ENCODE assay signal across 8 mouse cellular contexts in genomic region chr4:132352739-132353138, GRCm38 (mm10). TPM values are rescaled to one million over a fixed set of nuclear protein-coding genes. Genes with fewer than 3 reads are reported as not detected.
DNase-seq lines count a peak whose midpoint lies in the region; ATAC-seq and TF ChIP-seq lines count a peak whose summit lies in the region.

No protein-coding gene starts in this region.

- H3K4me3 ChIP-seq in hindbrain, postnatal 0 days (ENCODE audit: low read length) = peak overlapping the region; percentile 48
- peak overlapping the region; percentile 77 for H3K4me3 ChIP-seq in liver, postnatal 0 days (ENCODE audit: low read depth, low read length)
- peak overlapping the region; percentile 87 for H3K4me3 ChIP-seq in stomach, embryonic 14.5 days (ENCODE audit: low read depth, low read length)

- H3K27me3 ChIP-seq in hindbrain, postnatal 0 days (ENCODE audit: insufficient read depth, low read length) = no peaks in the 10 kb centered on the region
- no peaks in the 10 kb centered on the region for H3K27me3 ChIP-seq in liver, postnatal 0 days (ENCODE audit: insufficient read depth, low read length)
- H3K27me3 ChIP-seq in stomach, embryonic 14.5 days (ENCODE audit: control insufficient read depth, insufficient read depth, low read length) = no peaks in the 10 kb centered on the region

- H3K9ac ChIP-seq in hindbrain, postnatal 0 days (replicated peaks; ENCODE audit: low read length) = peak overlapping the region; percentile 55
- H3K9ac ChIP-seq in liver, postnatal 0 days (replicated peaks) = peak overlapping the region; percentile 86
- H3K9ac ChIP-seq in stomach, embryonic 14.5 days (replicated peaks; ENCODE audit: low read depth, low read length) = peak overlapping the region; percentile 92

- ATAC-seq in CD4-positive, CD25-positive, alpha-beta regulatory T cell, adult 4 months = peak; percentile 5
- peak; percentile 33 for ATAC-seq in erythroid progenitor cell, adult 5-6 weeks (replicated peaks; ENCODE audit: low FRiP score, poor library complexity, severe bottlenecking)
- ATAC-seq in hindbrain, postnatal 0 days = no peak
- ATAC-seq in liver, postnatal 0 days = no peak
- no peak for ATAC-seq in stomach, embryonic 14.5 days (ENCODE audit: insufficient number of reproducible peaks, insufficient read depth, low FRiP score, low read depth)

- no peak for TF ChIP-seq CTCF in hindbrain, postnatal 0 days (IDR thresholded peaks at IDR 0.05; ENCODE audit: low read depth)
- no peak for TF ChIP-seq CTCF in liver, postnatal 0 days (IDR thresholded peaks at IDR 0.05; ENCODE audit: low read depth)

- 0 out of 2 replicates have a peak, but pooled peaks cover 5% of the 10 kb centered on the region for H3K4me1 ChIP-seq in hindbrain, postnatal 0 days (ENCODE audit: insufficient read depth, low read length)
- H3K4me1 ChIP-seq in liver, postnatal 0 days (ENCODE audit: insufficient read depth) = peaks cover 32% of the 10 kb centered on the region
- peaks cover 8% of the 10 kb centered on the region; the same call in 1 of the 2 replicates for H3K4me1 ChIP-seq in stomach, embryonic 14.5 days (ENCODE audit: control insufficient read depth, insufficient read depth, low read length)

- peak overlapping the region; percentile 73 for H3K4me2 ChIP-seq in hindbrain, postnatal 0 days (ENCODE audit: low read depth, low read length)
- H3K4me2 ChIP-seq in liver, postnatal 0 days (ENCODE audit: low read depth, low read length) = peak overlapping the region; percentile 69
- peak overlapping the region; percentile 57 for H3K4me2 ChIP-seq in stomach, embryonic 14.5 days (replicated peaks; ENCODE audit: low read depth, low read length)

- H3K27ac ChIP-seq in hindbrain, postnatal 0 days = peak overlapping the region; percentile 81
- peak overlapping the region; percentile 97 for H3K27ac ChIP-seq in liver, postnatal 0 days (ENCODE audit: low read depth)
- H3K27ac ChIP-seq in stomach, embryonic 14.5 days (ENCODE audit: low read length) = peak overlapping the region; percentile 95

- peaks cover 11% of the 10 kb centered on the region for H3K36me3 ChIP-seq in hindbrain, postnatal 0 days (ENCODE audit: insufficient read depth, low read length)
- H3K36me3 ChIP-seq in liver, postnatal 0 days (replicated peaks; ENCODE audit: insufficient read depth, low read length) = peaks cover 19% of the 10 kb centered on the region
- peaks cover 25% of the 10 kb centered on the region for H3K36me3 ChIP-seq in stomach, embryonic 14.5 days (ENCODE audit: control insufficient read depth, insufficient read depth, low read length)

- H3K9me3 ChIP-seq in hindbrain, postnatal 0 days (ENCODE audit: low read length) = no peaks in the 10 kb centered on the region
- H3K9me3 ChIP-seq in liver, postnatal 0 days (ENCODE audit: low read length) = no peaks in the 10 kb centered on the region
- H3K9me3 ChIP-seq in stomach, embryonic 14.5 days (ENCODE audit: control insufficient read depth, low read depth, low read length) = no peaks in the 10 kb centered on the region

- no peak for TF ChIP-seq EP300 in liver, postnatal 0 days (IDR thresholded peaks at IDR 0.05; ENCODE audit: low read depth)

- WGBS in hindbrain, postnatal 0 days = under 1% methylated on average over 14 of the region's 14 CpGs
- 0% methylated on average over 14 of the region's 14 CpGs for WGBS in liver, postnatal 0 days (ENCODE audit: insufficient replicate concordance)
- under 1% methylated on average over 14 of the region's 14 CpGs for WGBS in stomach, embryonic 14.5 days

- DNase-seq in cerebellum, adult 9-11 months = peak; percentile 33
- no peak for DNase-seq in cerebellum, adult 11 months
- DNase-seq in hindbrain, postnatal 0 days (ENCODE audit: low spot score) = no peak
- peak; percentile 36 for DNase-seq in liver, postnatal 0 days
- DNase-seq in yolk sac, embryonic 10.5 days (ENCODE audit: low spot score) = no peak

RNA-seq across cellular contexts. Expression of gene Rcc1, which starts 0.7 kb away (rescaled TPM):
- polyA plus RNA-seq in CD4-positive, CD25-positive, alpha-beta regulatory T cell, adult 4 months (2017; shearing (Covaris generic)) = 10 to 100 TPM; 11.7 to 23.9 TPM
- 27.0 and 42.3 TPM in 2 replicates for total RNA-seq in erythroid progenitor cell, adult 5-6 weeks (2015; ENCODE audit: low replicate concordance)
- 36.5 and 47.0 TPM in 2 replicates for total RNA-seq in erythroid progenitor cell, adult 5-6 weeks (2017; ENCODE audit: low replicate concordance)
- 20.7 and 24.4 TPM in 2 replicates for total RNA-seq in hindbrain, postnatal 0 days (2014; rRNA removed)
- polyA plus RNA-seq in hindbrain, postnatal 0 days (2015; fragmentation: Nextera tagmentation; extraction: Ambion mirVana) = 28.8 and 29.7 TPM in 2 replicates
- polyA plus RNA-seq in liver, postnatal 0 days (2015; fragmentation: Nextera tagmentation; extraction: Ambion mirVana) = 21.3 and 25.6 TPM in 2 replicates
- 45.3 and 45.5 TPM in 2 replicates for polyA plus RNA-seq in stomach, embryonic 14.5 days (2014; fragmentation: Nextera tagmentation; extraction: Ambion mirVana)

RNA-seq across cellular contexts. Expression of gene Trnau1ap, which starts 23.4 kb away (rescaled TPM):
- polyA plus RNA-seq in CD4-positive, CD25-positive, alpha-beta regulatory T cell, adult 4 months (2017; shearing (Covaris generic)) = 10 to 100 TPM; 40.7 to 48.9 TPM
- total RNA-seq in erythroid progenitor cell, adult 5-6 weeks (2015; ENCODE audit: low replicate concordance) = 13.0 and 18.0 TPM in 2 replicates
- 8.9 and 14.1 TPM in 2 replicates for total RNA-seq in erythroid progenitor cell, adult 5-6 weeks (2017; ENCODE audit: low replicate concordance)
- 53.2 and 79.3 TPM in 2 replicates for total RNA-seq in hindbrain, postnatal 0 days (2014; rRNA removed)
- polyA plus RNA-seq in hindbrain, postnatal 0 days (2015; fragmentation: Nextera tagmentation; extraction: Ambion mirVana) = 56.6 and 62.6 TPM in 2 replicates
- 30.4 and 33.8 TPM in 2 replicates for polyA plus RNA-seq in liver, postnatal 0 days (2015; fragmentation: Nextera tagmentation; extraction: Ambion mirVana)
- polyA plus RNA-seq in stomach, embryonic 14.5 days (2014; fragmentation: Nextera tagmentation; extraction: Ambion mirVana) = 68.3 and 74.8 TPM in 2 replicates

RNA-seq across cellular contexts. Expression of gene Rab42, which starts 49.6 kb away (rescaled TPM):
- 1 to 10 TPM in 1 of 2 experiments, not detected in 1; 1.0 TPM for polyA plus RNA-seq in CD4-positive, CD25-positive, alpha-beta regulatory T cell, adult 4 months (2017; shearing (Covaris generic))
- not detected in 2 replicates for total RNA-seq in erythroid progenitor cell, adult 5-6 weeks (2015; ENCODE audit: low replicate concordance)
- not detected in 2 replicates for total RNA-seq in erythroid progenitor cell, adult 5-6 weeks (2017; ENCODE audit: low replicate concordance)
- total RNA-seq in hindbrain, postnatal 0 days (2014; rRNA removed) = 4.9 and 5.4 TPM in 2 replicates
- polyA plus RNA-seq in hindbrain, postnatal 0 days (2015; fragmentation: Nextera tagmentation; extraction: Ambion mirVana) = 5.1 and 5.9 TPM in 2 replicates
- polyA plus RNA-seq in liver, postnatal 0 days (2015; fragmentation: Nextera tagmentation; extraction: Ambion mirVana) = 0.30 and 0.73 TPM in 2 replicates
- polyA plus RNA-seq in stomach, embryonic 14.5 days (2014; fragmentation: Nextera tagmentation; extraction: Ambion mirVana) = 2.2 and 2.6 TPM in 2 replicates

Comparison
In these comparisons a context has a peak if more than half of its experiments do, and no peak if none do; other contexts are left out.
1. DNase-seq: peak in cerebellum, adult 9-11 months (single experiment) and liver, postnatal 0 days (single experiment); none in cerebellum, adult 11 months (single experiment), hindbrain, postnatal 0 days (single experiment) and yolk sac, embryonic 10.5 days (single experiment).
2. ATAC-seq: peak in CD4-positive, CD25-positive, alpha-beta regulatory T cell, adult 4 months (single experiment) and erythroid progenitor cell, adult 5-6 weeks (single experiment); none in hindbrain, postnatal 0 days (single experiment), liver, postnatal 0 days (single experiment) and stomach, embryonic 14.5 days (single experiment).
3. Peak in every context shown above with its lines, with median percentiles within 50 percentile points of each other: H3K27ac ChIP-seq, H3K4me2 ChIP-seq, H3K4me3 ChIP-seq and H3K9ac ChIP-seq.